Mouse (Mus musculus): ENCODE measurements around the gene Spag7. TPM values are rescaled to one million over a fixed set of nuclear protein-coding genes. Genes with fewer than 3 reads are reported as not detected.

Spag7 gene
- polyA plus RNA-seq, 1 experiment = 36.6 TPM

- peaks cover 16% of the 10 kb centered on the region for H3K36me3 ChIP-seq (ENCODE audit: control insufficient read depth, insufficient read depth, low read length)
- no peaks in the 10 kb centered on the region for H3K27me3 ChIP-seq (ENCODE audit: control insufficient read depth, insufficient read depth, low read length)
- WGBS = 87% methylated on average over 9 of the region's 9 CpGs
- no peak overlapping the region for H3K27ac ChIP-seq (ENCODE audit: insufficient read depth, low read depth, low read length)
- H3K4me1 ChIP-seq (ENCODE audit: control insufficient read depth, insufficient read depth, insufficient read length, low read length) = peaks cover 15% of the 10 kb centered on the region
- no peak for TF ChIP-seq POLR2A (IDR thresholded peaks at IDR 0.05; ENCODE audit: low read depth, low read length)
- no peak for TF ChIP-seq CTCF (IDR thresholded peaks at IDR 0.05; ENCODE audit: extremely low read depth, insufficient read length, insufficient replicate concordance, low read depth, low read length)
- no peak overlapping the region for H3K4me3 ChIP-seq (ENCODE audit: low read depth, low read length)
These were observed 11.2 kb downstream of the Spag7 start for GRCm38 (mm10) chr11:70657991-70658390.

- H3K27me3 ChIP-seq (ENCODE audit: control insufficient read depth, insufficient read depth, low read length) = no peaks in the 10 kb centered on the region
- H3K36me3 ChIP-seq (ENCODE audit: control insufficient read depth, insufficient read depth, low read length) = peaks cover 17% of the 10 kb centered on the region
- H3K27ac ChIP-seq (ENCODE audit: insufficient read depth, low read depth, low read length) = no peak overlapping the region
- 45% methylated on average over 6 of the region's 6 CpGs for WGBS
- TF ChIP-seq CTCF (IDR thresholded peaks at IDR 0.05; ENCODE audit: extremely low read depth, insufficient read length, insufficient replicate concordance, low read depth, low read length) = no peak
- TF ChIP-seq POLR2A (IDR thresholded peaks at IDR 0.05; ENCODE audit: low read depth, low read length) = no peak
- peaks cover 15% of the 10 kb centered on the region for H3K4me1 ChIP-seq (ENCODE audit: control insufficient read depth, insufficient read depth, insufficient read length, low read length)
- no peak overlapping the region for H3K4me3 ChIP-seq (ENCODE audit: low read depth, low read length)
These were observed 11.6 kb downstream of the Spag7 start for GRCm38 (mm10) chr11:70657573-70657972.

- no peak for TF ChIP-seq CTCF (IDR thresholded peaks at IDR 0.05; ENCODE audit: extremely low read depth, insufficient read length, insufficient replicate concordance, low read depth, low read length)
- no peak for TF ChIP-seq POLR2A (IDR thresholded peaks at IDR 0.05; ENCODE audit: low read depth, low read length)
- H3K36me3 ChIP-seq (ENCODE audit: control insufficient read depth, insufficient read depth, low read length) = peaks cover 18% of the 10 kb centered on the region
- no peaks in the 10 kb centered on the region for H3K27me3 ChIP-seq (ENCODE audit: control insufficient read depth, insufficient read depth, low read length)
- 38% methylated on average over 3 of the region's 3 CpGs for WGBS
- peak within 1 kb of the TSS; percentile 87 for H3K4me3 ChIP-seq (ENCODE audit: low read depth, low read length)
- H3K4me1 ChIP-seq (ENCODE audit: control insufficient read depth, insufficient read depth, insufficient read length, low read length) = peaks cover 15% of the 10 kb centered on the region
- H3K27ac ChIP-seq (ENCODE audit: insufficient read depth, low read depth, low read length) = peak within 1 kb of the TSS; percentile 99
These were observed 12.3 kb downstream of the Spag7 start, which contains the start of gene Eno3 for GRCm38 (mm10) chr11:70656964-70657363. Gene Eno3 (plus strand): TSS chr11:70657202.

GRCm38 (mm10) chr11:70656456-70656927, 12.7 kb downstream of the Spag7 start:
- H3K4me3 ChIP-seq (ENCODE audit: low read depth, low read length) = peak overlapping the region; percentile 87
- peak overlapping the region; percentile 99 for H3K27ac ChIP-seq (ENCODE audit: insufficient read depth, low read depth, low read length)
- 20% methylated on average over 16 of the region's 16 CpGs for WGBS
- no peak for TF ChIP-seq POLR2A (IDR thresholded peaks at IDR 0.05; ENCODE audit: low read depth, low read length)
- H3K36me3 ChIP-seq (ENCODE audit: control insufficient read depth, insufficient read depth, low read length) = peaks cover 22% of the 10 kb centered on the region
- H3K4me1 ChIP-seq (ENCODE audit: control insufficient read depth, insufficient read depth, insufficient read length, low read length) = peaks cover 15% of the 10 kb centered on the region
- no peaks in the 10 kb centered on the region for H3K27me3 ChIP-seq (ENCODE audit: control insufficient read depth, insufficient read depth, low read length)

GRCm38 (mm10) chr11:70655571-70656455, 13.4 kb downstream of the Spag7 start:
- under 1% methylated on average over 61 of the region's 61 CpGs for WGBS
- Histone ChIP-seq H3K27ac (ENCODE audit: insufficient read depth, low read depth, low read length) (peak overlapping the region; percentile 99), H3K36me3 (ENCODE audit: control insufficient read depth, insufficient read depth, low read length) (peaks cover 27% of the 10 kb centered on the region), H3K4me3 (ENCODE audit: low read depth, low read length) (peak overlapping the region; percentile 87), H3K27me3 (ENCODE audit: control insufficient read depth, insufficient read depth, low read length) (no peaks in the 10 kb centered on the region), H3K4me1 (ENCODE audit: control insufficient read depth, insufficient read depth, insufficient read length, low read length) (peaks cover 18% of the 10 kb centered on the region)
- TF ChIP-seq POLR2A (IDR thresholded peaks at IDR 0.05; ENCODE audit: low read depth, low read length) = peak; percentile 3
- no peak for TF ChIP-seq CTCF (IDR thresholded peaks at IDR 0.05; ENCODE audit: extremely low read depth, insufficient read length, insufficient replicate concordance, low read depth, low read length)

GRCm38 (mm10) chr11:70654923-70655570, 14.2 kb downstream of the Spag7 start:
- Histone ChIP-seq H3K27ac (ENCODE audit: insufficient read depth, low read depth, low read length) (peak overlapping the region; percentile 99), H3K36me3 (ENCODE audit: control insufficient read depth, insufficient read depth, low read length) (peaks cover 34% of the 10 kb centered on the region), H3K4me3 (ENCODE audit: low read depth, low read length) (peak overlapping the region; percentile 87), H3K27me3 (ENCODE audit: control insufficient read depth, insufficient read depth, low read length) (no peaks in the 10 kb centered on the region), H3K4me1 (ENCODE audit: control insufficient read depth, insufficient read depth, insufficient read length, low read length) (peaks cover 21% of the 10 kb centered on the region)
- WGBS = under 1% methylated on average over 48 of the region's 48 CpGs
- TF ChIP-seq POLR2A (IDR thresholded peaks at IDR 0.05; ENCODE audit: low read depth, low read length) (peak; percentile 51), CTCF (IDR thresholded peaks at IDR 0.05; ENCODE audit: extremely low read depth, insufficient read length, insufficient replicate concordance, low read depth, low read length) (no peak)
